Mouse (Mus musculus) gonadal fat pad, adult 2 months (tissue): ENCODE results near the gene Nubpl. TPM values are rescaled to one million over a fixed set of nuclear protein-coding genes. Genes with fewer than 3 reads are reported as not detected.
A peak's percentile ranks its signal among the peaks of the same experiment; 100 is the strongest.
"Not testable (repeated sequence)": the region's sequence is repeated elsewhere in the genome, so short reads cannot be mapped to it uniquely, and the experiment has no call there.

Source experiments
- DNase-seq: peaks from one replicate; pipeline ENCODE4 v3.0.0-alpha.2; 2012; ENCODE audit warnings: low read depth
- polyA plus RNA-seq: library from polyadenylated mRNA; depleted of rRNA; stranded (reverse); fragments of >200 nt; gene quantifications from 2 replicates; pipeline ENCODE4 v1.2.3, GENCODE M21; 2012; rRNA removed

Nubpl gene
- polyA plus RNA-seq, result 2.8 and 3.1 TPM in 2 replicates

DNA sequence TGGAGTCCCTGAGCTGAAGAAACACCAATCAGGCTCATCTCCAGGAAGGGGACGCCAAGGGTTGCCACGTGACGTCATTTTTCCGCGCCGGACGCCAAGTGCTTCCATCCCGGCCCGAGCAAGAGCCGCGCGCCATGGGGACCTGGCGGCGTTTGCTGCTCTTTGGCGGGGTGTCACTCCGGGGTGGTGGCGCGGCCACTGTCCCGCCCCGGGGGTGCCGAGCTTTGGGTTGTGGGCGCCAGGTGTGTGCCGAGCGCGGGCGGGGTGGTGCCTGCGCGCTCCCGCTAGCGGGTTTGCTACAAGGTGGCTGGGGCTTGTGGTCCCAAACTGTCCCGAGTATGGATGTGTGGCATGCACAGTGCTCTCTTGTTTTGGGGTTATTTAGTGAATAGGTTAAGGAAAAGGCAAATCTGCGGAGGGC, at the start of gene Nubpl:
TSS of gene Nubpl (plus strand) at position 88 of the 421 bp plus-strand sequence.
- DNase-seq, result peak; percentile 54

DNA sequence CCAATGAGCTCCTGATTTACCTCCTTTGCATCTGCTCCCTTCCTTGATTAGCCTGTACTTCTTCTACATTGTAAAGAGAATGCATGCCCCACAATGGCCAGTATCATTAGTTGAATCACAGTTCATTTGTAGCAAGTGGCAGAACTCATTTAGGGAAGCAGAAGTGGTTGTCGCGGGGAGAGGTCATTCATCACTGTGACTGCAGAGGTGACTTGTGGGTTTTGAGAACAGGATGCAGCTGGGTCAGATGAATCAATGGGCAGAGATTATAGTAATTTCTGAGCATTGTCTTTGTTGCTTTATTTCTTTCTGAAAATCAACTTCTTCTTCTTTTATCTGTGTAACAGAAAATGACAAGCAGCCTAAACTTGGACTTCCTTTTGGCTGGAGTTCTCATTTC, 48.2 kb upstream of the Nubpl start:
- no peak for DNase-seq

DNA sequence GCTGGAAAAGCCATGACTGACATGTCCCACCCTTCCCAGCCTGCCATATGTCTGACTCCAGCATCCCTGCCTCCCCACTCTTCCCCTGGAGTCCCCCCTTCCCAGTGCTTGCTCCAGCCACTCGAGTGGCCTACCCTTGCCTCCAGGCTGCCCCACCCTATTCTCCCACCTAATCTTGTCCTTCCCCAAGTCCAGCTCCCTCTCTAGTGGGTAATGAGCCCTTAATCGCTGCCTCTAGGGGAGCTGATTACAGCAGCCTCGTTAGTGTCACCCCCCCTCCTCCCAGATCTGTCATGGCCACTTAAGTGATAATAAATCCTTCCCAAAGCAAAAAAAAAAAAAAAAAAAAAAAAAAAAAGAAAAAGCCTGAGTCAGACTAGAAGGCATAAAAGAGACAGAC, 18.2 kb upstream of the Nubpl start:
- not testable (repeated sequence) for DNase-seq

DNA sequence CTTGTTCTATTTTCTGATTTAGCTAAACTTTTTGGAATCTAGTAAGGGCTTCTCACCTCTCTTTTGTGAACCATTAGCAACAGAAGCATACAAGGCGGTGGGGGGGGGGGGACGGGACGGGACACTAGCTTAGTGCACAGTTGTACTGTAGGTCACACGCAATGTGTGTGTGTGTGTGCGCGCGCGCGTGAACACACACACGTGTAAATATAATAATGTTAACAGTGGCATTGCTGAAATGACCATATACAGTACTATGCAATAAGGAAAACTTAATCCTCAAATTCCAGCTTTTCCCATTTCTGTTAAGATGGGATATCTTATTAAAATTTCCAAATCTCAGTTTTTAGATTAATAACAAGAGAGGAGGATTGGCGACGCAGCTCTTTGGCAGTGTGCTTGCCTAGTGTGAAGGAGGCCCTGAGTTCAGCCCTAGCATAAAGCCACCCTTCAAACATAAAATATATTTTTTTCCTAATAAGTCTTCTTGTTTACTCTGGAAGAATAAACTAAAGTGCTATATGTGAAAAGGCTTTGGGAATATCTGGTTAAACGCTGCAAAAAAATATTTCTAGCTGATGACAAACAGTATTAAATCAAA, 388 bp upstream of the Nubpl start:
- DNase-seq, result no peak

DNA sequence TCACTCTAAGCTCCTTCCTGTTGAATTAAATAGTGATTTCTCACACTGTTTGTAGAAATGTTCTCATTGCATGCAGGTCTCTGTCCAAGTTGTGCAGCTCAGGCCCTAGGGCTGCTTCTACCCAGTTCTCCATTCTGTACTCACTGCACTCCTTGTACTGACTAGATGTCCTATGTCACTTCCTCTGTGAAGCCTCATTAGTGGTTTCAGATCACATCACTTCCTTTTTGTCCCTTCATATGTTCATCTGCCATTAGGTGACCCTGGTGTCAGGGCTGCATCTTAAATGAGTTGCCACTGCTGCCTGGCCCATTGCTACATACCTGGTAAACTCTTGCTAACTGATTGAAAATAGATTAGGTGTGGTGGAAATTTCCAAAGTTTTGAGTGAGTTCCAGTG, 22.7 kb downstream of the Nubpl start:
- DNase-seq, result no peak

DNA sequence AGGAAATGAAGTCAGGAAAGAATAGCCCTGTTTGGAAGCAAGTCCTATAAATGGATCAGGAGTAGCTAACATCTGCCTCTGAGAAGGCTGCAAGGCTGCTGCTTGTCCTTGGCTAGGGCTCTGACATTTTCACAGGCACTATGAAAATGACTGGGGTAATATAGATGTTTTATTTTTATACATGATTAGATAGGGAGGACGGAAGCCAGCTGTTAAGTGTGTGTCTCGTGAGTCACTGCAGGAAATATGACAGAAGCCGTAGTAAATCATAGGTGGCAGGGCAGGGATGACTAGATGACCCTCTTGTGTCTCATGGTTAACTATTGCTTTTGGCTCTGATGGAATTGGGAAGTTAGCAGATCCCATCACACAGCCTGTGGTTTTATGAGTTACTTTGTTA, 28.9 kb downstream of the Nubpl start:
- DNase-seq, result no peak

DNA sequence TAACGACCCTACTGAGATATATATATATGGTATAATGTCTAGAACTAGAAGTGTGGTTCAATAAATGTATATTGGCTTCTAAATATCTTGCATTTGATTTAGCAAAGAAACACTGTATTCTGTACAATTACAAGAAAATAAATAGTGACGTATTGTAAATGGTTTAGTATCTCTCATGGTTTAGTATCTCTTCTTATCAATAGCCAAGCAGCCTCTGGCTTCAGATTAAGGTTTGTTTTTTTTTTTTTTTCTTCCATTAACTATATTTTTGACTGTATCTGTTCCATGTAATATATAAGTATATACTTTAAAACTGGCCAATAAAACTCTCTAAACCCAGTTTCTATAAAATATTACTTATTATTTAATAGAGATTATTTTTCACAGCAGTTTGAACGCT, 31.5 kb downstream of the Nubpl start:
- DNase-seq, result no peak

DNA sequence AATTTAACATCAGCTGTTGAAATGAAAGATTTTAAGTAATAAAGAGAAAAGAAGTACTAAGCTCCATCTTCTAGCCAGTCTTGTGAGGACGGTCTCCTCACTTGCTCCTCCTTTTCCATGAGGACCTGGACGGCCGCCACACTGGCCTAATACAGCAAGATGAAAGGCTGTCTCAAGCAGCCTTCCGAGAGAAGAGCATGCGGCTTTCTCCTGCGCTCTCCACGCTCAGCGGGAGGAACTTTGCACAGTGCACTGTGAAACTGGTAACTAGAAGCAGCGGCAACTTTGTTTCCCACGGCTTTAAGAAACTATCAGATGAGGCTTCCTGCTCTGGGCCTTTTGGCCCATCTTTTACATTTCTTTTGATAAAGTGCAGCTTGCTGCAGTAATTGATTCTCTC, 34.7 kb downstream of the Nubpl start:
- no peak for DNase-seq

DNA sequence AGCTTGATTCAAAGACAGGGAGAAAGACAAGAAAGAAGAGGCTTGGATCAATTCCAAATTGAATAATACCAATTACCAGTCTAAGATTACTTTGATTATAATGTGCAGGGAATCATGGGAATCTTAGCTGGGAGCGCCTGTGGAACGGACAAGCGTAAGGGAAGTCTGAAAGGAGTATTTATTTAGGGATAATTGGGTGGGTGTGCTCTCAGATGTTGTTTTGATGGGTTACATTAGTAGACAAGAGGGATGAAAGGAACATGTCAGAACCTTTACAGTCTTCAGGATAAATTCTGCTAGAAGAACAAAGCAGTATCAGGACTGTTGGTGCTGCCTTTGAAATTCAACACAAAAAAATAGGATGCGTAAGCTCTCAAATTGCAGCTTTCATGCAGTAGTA, 40.8 kb downstream of the Nubpl start:
- no peak for DNase-seq

DNA sequence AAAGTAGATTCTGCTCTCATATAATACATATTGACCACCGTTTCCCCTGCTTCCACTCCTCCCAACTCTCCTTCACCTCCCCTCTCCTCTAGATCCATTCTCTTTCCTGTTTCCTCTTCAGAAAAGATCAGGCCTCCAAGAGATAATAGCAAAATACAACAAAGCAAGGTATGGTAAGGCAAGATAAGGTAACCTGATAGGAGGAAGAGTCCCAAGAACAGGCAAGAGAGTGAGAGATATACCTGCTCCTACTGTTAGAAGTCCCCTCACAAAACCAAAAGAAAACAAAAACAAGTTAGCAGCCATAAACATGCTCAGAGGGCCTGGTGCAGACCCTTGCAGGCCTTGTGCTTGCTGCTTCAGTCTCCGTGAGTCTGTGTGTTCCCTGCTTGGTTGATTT, 49.1 kb downstream of the Nubpl start:
- DNase-seq, result no peak

DNA sequence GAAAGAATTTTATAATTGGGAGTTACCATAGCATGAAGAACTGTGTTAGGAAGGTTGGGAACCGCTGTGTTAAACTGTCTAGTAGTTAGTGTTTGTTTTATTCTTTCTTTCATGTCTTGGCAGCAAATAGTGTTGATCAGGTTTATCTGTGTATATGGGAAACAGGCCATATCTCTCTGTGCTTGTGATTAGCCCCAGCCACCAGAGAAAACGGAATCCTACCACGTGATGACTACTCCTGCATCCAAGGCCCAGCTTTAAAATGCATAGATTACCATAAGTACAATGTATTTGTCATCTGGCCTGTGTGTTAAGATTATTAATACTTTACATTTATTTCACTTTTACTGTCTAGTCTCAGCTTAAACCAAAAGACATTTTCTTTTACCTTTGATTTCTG, 51.9 kb downstream of the Nubpl start:
- no peak for DNase-seq

DNA sequence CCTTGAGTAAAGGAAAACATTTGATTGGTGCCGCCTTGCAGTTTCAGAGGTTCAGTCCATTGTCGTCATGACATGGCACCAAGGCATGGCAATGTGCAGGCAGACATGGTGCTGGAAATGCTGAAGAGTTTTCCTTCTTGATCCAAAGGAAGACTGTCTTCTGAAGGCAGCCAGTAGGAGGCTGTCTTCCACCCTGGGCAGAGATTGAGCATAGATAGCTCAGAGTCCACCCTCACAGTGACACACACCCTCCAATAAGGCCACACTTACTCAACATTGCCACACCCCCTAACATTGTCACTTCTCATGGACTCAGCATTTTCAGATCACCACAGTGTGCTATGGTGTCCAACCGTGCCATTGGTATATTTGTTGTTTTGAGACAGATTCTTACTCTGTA, 54.5 kb downstream of the Nubpl start:
- DNase-seq, result no peak

DNA sequence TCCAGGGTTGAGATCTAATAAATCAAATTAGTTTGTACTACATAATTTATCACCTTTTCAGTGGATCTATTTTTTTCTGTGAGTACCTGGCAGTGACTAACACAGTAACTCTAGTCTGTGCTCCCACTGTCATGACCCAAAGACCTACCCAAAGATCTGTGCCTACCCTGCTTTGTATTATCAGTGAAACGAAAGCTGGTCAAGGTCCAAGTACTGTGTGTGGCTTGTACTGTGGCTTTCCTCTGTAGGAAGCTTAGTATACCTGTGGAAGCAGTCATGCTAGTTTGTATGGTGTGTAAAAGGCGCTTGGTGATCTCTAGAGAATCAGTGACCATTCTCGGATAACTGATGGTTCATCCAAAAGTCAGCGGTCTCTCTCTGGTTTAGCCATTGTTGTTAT, 57.4 kb downstream of the Nubpl start:
- no peak for DNase-seq

DNA sequence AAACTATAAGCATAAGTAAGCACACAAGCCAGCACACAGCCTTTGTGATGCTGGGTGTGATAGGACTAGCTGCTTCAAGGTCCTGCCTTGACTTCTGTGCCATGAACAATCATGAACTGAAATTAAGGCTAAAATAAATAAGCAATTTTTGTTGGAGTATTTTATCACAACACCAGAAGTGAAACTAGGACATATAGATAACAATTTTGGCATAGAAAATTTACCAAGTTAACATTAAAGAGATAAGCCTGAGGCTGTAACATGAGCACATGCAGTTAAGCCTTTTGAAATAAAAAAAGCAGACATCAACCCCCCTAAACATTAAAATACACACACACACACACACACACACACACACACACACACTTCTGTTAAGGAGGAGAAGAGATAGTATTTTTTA, 66.9 kb downstream of the Nubpl start:
- no peak for DNase-seq

DNA sequence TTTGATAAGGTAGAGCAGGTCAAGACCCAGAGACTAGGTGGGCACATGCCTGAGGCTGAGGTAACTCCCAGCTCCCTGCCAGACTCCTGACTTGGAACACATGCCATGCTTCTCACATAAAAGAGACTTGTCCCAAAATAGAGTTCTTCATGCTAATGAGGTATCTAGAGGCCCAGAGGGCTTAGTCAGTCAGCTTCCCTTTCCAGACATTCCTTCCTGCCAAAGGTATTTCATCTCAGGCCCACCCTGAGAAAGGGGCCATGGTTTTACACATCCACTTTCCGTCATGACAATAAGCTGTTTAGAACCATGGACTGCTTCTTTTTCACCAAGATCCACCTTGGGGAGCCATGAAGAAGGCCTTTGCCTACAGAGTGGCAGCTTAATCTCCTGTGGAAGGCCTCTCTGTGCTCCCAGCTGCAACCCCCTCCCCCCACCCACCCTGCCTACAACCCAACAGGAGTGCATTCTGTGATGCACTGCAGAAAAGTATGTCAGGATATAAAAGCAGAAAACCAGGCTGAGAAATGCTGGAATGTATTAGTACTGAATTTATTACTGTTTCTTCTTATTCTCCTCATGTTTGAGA, 88.8 kb downstream of the Nubpl start:
- DNase-seq, result no peak

DNA sequence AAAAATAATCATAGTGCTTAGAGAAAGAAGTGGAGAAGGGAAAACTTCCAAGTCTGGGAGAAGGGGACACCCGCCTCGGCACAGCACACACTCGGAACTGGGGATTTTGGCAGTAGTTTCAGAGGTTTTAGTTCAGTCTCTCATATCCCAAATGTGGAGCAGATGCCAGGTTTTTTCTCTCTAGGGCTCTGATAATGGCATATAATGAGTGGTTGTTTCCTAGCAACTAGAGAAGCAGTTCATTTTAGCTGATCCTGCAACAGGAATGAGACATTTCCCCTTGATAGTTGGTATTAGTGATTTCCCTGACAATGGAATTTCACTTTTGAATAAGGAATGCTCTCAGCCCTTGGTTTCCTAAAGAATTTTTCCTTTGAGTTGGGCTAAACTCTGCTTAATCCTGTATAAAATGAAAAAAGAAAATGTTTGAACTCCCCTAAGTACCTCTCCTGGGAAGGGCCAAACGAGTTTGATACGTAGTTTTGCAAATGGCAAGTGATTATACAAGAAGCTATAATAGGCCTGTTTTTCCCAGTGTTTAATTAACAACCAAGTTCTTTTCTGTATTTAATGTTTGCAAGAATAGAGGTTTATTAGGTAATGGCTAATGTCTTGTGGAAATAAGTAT, 89.5 kb downstream of the Nubpl start:
- DNase-seq, result no peak

DNA sequence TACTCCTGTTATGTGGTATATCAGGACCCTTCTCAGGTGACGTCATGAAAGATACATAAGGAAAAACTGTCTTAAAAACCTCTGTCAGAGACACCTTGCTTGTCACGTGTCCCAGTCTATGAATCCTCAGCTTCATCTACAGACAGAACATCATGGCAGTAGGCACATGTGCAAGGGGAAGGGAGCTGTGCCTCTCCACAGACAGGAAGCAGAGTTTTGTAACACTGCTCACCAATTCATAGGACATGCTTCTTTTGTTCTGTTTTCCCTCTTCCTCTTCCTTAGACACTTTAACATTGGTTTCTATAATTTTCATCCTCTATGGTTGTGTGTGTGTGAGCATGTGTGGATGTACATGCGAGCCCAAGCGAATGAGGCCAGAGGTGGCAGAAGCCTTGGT, 100.9 kb downstream of the Nubpl start:
- no peak for DNase-seq

DNA sequence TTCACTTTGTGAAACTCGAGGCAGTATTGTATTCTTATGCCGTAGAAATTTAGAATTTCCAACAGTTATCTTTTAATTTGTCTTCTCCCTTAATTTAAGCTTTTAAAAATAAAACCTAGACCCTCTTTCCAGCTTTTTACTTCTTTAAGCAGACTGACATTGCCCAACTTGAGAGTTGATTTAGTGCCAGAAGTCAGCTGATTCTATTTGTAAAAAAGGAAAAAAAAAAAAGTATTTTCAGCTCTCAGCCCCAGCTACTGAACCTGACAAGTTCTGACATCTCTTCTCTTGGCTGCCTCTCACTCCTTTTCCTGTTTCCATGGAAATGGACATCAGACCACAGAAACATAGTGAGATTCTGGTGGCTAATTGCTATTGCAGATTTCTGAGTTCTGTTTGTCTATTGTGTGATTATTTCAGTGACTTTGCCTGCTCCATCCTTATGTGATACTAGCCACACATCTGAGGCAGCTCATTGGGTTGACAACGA, 111.6 kb downstream of the Nubpl start:
- no peak for DNase-seq

DNA sequence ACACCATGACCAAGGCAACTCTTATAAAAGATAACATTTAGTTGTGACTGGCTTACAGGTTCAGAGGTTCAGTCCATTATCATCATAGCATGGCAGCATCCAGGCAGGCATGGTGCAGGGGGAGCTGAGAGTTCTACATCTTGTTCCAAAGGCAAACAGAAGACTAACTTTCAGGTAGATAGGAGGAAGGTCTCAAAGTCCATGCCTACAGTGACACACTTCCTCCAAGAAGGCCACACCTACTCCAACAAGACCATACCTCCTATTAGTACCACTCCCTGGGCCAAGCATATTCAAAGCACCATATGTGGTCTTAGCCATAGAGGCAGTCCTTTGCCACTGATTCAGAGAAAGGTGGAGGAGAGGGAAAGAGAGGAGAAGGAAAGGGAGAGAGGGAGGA, 113.6 kb downstream of the Nubpl start:
- no peak for DNase-seq

DNA sequence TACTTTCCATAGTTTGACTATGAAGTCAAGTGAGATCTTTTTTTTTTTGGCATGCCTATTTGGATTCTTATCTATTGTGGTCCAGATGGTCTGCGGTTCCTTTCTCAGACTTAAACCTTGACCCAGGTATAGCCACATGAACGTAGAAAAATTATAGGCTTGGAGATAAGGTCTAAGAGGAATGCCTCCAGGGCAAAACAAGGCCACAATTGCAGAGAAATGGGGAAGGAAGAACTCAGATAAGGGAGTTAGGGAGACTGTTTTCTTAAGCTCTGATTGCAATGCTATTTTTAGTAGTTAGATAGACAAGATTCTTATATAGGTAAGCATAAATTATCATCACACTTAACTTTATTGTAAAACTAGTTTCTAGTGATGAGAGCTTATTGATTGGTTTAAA, 117.3 kb downstream of the Nubpl start:
- DNase-seq, result no peak

DNA sequence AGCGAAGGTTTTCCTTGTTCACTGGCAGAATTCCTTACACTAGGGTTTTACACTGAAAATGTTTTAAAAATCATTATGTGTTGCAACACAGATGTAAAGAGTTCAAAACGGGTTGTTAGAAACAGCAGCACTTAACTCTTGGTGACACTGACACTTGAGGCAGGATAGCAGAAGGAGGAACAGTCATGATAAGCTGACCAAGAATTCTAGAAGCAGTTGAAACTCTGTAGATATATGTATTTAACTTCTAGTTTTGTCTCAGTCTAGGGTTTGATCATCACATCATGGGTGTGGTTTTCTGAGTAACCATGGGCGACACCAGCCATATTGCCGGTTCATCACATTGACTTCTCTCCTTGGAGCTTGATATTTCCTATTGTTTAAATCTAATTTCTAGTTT, 127.4 kb downstream of the Nubpl start:
- no peak for DNase-seq

DNA sequence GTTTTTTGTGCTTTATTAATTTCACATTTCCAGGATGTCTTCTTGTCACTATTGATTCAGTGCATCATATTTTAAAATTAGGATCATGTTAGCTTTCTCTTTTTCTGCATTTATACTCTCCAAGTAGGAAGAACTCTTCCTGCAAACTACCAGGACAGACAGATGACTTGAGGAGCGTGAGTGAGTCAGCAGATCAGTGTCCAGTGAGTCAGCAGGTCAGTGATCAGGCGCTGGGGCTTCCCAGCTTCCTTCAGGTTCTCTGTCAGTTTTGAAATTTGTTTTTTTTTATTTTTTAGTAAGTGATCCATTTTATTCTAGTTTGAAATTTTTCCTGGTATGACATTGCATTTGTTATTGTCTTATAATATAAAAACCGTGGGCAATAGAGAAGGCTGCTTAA, 131.2 kb downstream of the Nubpl start:
- DNase-seq, result no peak

DNA sequence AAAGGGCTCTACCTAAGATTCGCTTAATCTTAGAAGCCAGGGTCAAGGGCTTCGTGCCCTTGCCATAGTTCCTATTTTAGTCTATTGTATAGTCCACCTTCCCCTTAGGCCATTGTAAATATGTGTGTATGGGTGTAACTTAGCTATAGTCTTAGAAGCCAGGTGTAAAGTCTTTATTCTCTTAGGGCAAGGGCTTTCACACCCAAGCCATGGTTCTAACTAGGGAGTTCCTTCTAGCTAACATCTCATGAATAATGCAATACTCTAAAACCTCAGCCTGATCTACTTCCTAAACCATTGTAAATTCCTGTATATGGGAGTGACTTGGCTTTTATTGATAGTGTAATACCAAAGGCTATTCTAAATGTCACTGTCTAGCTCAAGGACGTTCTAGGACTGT, 134.4 kb downstream of the Nubpl start:
- not testable (repeated sequence) for DNase-seq

DNA sequence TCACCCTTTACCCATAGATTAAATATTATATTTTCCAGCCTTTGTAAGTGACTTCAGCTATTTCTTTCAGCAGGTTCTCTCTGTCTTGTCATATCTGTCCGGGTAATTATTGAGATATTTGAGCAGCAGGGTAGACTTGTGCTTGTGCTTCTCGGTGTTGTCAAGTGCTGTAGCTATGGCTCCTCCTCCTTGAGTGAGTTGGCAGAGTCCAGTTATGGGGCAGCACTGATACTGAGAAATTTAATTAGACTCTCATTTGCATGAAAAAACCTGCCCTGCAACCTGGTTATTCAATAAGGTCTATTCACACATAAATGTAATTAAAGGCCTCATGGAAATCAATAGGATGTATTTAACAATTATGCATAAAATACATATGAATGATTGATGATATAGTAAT, 145.2 kb downstream of the Nubpl start:
- no peak for DNase-seq
